Mouse (Mus musculus) Muller cell, postnatal 12 days (primary cell): ENCODE data around the gene Yif1a.

Source experiments
- DNase-seq: peaks from one replicate; pipeline ENCODE4 v3.0.0-alpha.2; 2015; ENCODE audit errors: inconsistent ontology term

Yif1a gene

GRCm38 (mm10) chr19:5060365-5061330 lies 27.7 kb upstream of the Yif1a start:
- DNase-seq: no peak

- DNase-seq: no peak
Measured at GRCm38 (mm10) chr19:5062041-5062440, 26.3 kb upstream of the Yif1a start.

- DNase-seq: no peak
Measured at GRCm38 (mm10) chr19:5062446-5062845, 25.9 kb upstream of the Yif1a start.

- peak; percentile 24 for DNase-seq
Measured at GRCm38 (mm10) chr19:5065104-5065503, 23.2 kb upstream of the Yif1a start.

- DNase-seq: no peak
Measured at GRCm38 (mm10) chr19:5067040-5067799, 21.1 kb upstream of the Yif1a start.

- peak; percentile 81 for DNase-seq
Measured at GRCm38 (mm10) chr19:5067867-5068569, 20.3 kb upstream of the Yif1a start, which contains the start of gene Cd248. Gene Cd248 (plus strand): TSS chr19:5068078.

DNA sequence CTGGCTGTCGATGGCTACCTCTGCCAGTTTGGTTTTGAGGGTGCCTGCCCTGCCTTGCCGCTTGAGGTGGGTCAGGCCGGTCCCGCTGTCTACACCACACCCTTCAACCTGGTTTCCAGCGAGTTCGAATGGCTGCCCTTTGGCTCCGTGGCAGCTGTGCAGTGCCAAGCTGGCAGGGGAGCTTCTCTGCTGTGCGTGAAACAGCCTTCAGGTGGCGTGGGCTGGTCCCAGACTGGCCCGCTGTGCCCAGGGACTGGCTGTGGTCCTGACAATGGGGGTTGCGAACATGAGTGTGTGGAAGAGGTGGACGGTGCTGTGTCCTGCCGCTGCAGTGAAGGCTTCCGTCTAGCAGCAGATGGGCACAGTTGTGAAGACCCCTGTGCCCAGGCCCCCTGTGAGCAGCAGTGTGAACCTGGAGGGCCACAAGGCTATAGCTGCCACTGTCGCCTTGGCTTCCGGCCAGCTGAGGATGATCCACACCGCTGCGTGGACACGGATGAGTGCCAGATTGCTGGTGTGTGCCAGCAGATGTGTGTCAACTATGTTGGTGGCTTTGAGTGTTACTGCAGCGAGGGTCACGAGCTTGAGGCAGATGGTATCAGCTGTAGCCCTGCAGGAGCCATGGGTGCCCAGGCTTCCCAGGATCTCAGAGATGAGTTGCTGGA lies 19.6 kb upstream of the Yif1a start:
- no peak for DNase-seq

- DNase-seq: no peak
Measured at GRCm38 (mm10) chr19:5069486-5069885, 18.9 kb upstream of the Yif1a start.

- DNase-seq: no peak
Measured at GRCm38 (mm10) chr19:5069978-5070377, 18.4 kb upstream of the Yif1a start.

DNA sequence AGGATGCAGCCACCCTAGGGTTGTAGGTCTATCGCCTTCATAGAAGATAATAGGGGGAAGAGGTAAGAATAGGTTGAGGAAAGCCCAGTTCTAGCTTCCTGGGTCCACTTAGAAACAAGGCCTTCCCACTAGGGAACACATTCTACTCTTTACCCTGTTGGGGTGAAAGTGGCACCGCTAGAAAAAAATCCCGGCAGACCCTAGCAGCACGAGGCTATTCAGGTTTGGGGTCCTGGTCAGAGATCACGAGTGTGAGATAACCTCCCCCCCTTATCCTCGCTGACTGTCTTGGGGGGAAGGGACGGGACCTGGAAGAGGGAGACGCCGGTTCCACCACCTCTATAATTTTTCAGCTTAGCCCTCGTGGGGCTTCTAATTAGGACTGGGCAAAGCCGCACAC lies 17.3 kb upstream of the Yif1a start:
- DNase-seq: no peak

DNA sequence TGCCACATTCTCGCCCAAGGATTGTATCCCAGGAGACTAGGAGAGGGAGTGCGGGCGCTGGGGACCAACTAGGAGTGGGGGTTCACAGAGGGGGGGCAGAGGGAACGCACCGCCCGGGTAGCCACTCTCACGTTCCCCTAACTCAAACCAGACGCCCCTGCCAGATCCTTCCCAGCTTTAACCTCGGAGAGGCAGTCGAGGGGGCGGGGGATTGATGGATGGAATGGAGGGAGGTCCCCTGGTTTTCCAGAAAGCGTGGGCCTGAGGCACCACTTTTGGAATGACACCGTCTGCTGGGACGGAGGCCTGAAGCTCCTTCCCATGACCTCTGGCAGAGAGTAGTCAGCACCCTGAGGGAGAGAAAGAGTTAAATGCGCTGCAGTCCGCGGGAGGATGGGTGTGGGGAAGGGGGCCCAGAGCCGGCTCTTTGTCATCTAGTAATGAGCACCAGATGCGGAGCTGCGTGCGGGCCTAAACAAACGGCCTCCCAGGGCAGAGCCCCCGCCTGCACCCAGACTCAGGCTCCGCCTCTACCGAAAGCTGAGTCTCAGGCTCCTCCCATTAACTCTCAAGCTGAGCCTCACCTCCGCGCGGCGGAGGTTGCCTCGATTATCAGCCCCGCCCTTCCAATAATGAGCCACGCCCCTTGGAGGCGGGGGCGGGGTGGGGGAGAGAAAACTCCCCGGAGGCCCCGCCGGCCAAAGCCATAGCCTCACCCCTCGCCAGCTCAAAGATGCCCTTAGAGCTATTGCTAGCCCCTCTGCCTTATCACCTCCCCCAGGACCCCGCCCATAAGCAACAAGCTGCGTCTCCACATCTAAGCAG lies 16.6 kb upstream of the Yif1a start:
- DNase-seq: peak; percentile 88

GRCm38 (mm10) chr19:5072389-5073019 lies 15.8 kb upstream of the Yif1a start:
- no peak for DNase-seq

DNA sequence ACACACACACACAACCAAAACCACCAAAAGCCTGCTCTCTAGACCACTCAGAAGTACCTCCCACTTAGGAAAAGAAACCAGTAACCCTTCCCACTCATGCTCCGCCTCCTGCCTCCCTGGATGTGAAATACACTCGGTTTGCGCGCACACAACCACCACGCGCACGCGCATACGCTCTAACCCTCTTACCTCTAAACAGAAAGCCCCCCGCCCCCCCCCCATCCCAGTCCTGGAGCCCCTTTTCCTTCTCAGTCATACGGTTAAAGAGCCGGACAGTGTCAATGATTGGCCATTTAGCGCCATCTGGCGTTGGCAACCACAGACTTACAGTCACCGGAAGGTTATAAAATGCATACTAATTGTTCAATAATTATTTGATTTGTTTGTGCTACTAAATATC lies 15.3 kb upstream of the Yif1a start:
- DNase-seq: peak; percentile 55

DNA sequence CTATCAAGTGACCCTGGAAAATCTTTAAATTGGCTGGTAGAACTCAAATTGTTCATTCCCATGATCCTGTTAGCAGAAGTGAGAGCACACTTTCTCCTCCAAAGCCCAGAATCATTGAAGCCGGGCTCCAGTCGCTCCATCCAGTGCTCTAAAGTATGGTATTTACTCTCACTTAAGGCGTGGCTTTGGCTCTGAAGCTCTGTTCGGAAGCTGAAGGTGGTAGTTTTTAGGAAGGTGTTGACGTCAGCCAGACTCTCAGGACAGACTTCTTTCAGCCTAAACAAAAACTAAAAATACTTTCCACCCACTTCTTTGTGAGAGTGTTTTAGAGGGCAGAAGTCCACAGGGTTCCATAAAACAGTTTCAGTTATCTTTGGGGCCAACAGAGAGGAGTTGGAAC lies 14.8 kb upstream of the Yif1a start:
- no peak for DNase-seq

- DNase-seq: no peak
Measured at GRCm38 (mm10) chr19:5079279-5079678, 9.1 kb upstream of the Yif1a start.

- DNase-seq: no peak
Measured at GRCm38 (mm10) chr19:5082005-5082404, 6.3 kb upstream of the Yif1a start.

- no peak for DNase-seq
Measured at GRCm38 (mm10) chr19:5082596-5082995, 5.7 kb upstream of the Yif1a start.

- no peak for DNase-seq
Measured at GRCm38 (mm10) chr19:5083961-5084833, 4.1 kb upstream of the Yif1a start.

GRCm38 (mm10) chr19:5084834-5085144 lies 3.5 kb upstream of the Yif1a start:
- DNase-seq: no peak
